Mouse (Mus musculus) R1 (cell line): ENCODE measurements around the gene Htatip2.
A peak's percentile ranks its signal among the peaks of the same experiment; 100 is the strongest.

Experiments
- DNase-seq: peaks from one replicate; pipeline ENCODE4 v3.0.0-alpha.2; 2018; ENCODE audit warnings: low read depth, low spot score

Htatip2 gene

DNA sequence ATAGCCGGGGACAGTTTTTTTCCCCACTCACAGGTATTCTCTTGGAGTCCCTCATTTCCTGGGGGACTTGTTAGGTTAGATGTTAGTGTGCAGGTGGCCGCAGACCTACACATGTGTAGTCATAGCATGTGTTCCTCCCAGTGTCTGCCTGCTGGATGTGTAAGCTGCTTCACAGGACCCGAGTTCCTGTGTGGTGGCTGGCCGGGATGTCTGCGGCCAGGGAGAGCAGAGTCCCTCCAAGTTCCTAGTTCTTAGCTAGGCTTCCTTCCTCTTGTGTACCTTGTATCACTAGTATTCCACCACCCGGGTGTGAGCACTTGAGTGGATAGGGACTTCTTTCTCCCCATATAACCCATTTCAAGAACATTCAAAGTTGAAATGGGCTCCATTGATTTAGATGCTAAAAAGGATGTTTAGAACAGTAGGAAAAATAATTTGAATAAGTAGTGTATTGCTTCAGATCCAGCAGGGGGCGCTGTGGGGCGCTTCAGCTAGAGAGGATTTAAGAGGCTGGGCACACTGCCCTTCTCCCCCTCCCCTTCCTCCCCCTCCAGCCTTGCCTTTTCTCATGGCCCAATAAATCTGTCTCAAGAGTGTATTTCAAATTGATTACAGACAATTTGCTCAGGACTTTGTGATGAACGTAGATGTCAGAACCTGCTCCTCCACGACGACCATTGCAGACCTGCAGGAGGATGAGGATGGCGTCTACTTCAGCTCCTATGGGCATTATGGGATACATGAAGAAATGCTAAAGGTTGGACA, 27.9 kb downstream of the Htatip2 start:
- peak; percentile 79 for DNase-seq

DNA sequence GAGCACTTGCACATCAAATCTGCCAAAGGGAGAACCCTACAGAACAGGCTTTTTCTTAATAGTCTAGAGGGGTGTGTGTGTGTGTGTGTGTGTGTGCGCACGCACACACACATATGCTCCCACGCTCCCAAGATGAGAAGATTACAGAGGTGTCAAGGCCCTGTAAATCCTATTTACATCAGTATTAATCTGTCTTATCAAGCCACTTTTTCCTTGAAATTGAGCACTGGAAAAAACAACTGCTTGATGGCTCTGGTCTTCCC, 28.4 kb downstream of the Htatip2 start:
- no peak for DNase-seq

DNA sequence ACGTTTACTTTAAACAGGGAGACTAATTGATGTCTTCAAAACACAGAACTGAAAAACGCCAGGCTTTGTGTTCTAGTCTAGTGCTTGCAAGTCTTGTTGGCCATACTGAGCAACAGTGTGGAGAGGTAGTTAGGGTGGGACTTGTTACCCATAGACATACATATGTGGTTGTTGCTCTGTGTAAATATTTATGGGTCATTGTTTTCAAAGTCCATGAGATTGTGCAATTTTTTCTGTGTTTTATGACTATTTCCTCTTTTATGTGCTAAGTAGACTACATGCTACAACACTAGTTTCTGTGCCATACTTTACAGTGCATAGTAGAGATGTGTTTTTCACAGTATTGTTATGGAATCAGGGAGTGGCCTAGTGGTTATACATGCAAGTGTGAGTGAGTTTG, 35.4 kb downstream of the Htatip2 start:
- DNase-seq: no peak

DNA sequence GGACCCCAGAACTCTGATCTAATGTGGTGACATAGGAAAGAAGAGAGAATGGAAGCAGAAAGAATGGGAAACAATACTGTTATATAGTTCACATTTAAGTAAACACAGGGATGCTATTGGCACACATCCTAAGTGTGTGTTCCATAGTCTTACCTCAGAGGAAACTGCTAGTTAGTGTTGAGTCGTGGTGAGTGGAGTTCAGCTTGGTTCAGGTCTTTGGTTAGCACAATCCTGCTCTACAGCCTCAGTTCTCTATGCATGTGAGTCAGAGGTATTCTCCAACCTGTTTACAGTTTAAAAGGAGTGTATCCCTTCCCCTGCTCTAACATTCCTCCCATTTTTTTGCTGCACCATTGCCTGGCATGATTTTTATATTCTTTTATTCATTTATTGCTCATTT, 38.3 kb downstream of the Htatip2 start:
- no peak for DNase-seq

DNA sequence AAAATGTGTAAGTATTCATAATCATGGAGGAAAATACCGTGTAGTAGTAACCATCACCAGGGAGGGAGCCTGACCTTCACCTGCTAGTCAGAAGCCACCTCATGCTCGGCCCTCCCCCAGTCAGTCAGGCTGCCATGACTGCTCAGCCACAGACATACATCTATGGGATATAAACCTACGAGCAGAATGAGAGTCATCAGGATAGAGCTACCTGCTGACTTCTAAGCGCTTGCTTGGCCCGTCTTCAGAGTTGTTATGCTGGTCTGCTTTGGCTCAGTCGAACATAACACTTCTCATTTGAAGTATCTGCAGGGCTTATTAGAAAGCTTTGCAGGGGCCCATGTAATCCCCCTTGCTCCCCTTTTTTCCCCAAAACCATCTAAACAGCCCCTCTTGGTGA, 44.6 kb downstream of the Htatip2 start:
- no peak for DNase-seq

DNA sequence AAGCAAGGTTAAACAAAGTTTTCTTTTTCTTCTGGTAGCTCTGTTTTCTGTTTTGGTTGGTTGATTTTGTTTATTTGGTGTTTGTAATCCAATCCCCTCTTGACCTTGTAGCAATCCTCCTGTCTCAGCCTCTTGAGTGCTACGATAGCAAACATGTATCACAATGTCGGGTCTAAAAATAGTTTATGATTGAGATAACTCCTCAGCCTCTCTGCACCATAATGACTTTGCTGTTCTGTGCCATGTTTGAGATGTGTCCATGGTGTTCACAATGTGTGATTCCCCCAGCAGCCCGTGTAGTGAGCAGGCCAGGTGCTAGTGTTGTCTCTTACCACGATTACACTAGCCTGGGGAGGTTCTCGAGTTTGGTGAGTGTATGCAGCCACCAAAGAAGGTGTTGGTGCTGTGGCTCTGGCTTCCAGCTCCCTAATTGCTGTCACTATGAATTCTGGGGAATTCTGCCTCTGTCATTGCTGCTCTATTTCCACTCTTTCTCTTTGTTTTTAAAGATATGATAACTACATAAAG, 45.8 kb downstream of the Htatip2 start:
- DNase-seq: no peak

DNA sequence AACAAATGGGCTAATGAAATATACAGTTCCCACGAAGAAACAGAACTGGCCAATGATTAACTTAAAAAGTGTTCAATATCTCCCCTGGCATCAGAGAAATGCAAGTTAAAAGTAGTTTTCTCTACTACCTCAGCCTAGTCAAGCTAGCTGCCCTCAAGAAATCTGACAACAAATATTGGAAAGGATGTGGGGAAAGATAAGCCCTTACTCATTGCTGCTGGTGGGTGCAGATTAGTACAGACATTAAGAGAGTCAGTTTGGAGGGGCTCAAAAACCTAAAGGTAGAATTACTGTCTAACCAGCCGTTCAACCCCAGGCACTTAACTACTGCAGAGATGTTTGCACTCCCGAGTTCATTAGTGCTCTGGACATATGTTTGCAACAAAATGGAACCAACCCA, 46.7 kb downstream of the Htatip2 start:
- no peak for DNase-seq

DNA sequence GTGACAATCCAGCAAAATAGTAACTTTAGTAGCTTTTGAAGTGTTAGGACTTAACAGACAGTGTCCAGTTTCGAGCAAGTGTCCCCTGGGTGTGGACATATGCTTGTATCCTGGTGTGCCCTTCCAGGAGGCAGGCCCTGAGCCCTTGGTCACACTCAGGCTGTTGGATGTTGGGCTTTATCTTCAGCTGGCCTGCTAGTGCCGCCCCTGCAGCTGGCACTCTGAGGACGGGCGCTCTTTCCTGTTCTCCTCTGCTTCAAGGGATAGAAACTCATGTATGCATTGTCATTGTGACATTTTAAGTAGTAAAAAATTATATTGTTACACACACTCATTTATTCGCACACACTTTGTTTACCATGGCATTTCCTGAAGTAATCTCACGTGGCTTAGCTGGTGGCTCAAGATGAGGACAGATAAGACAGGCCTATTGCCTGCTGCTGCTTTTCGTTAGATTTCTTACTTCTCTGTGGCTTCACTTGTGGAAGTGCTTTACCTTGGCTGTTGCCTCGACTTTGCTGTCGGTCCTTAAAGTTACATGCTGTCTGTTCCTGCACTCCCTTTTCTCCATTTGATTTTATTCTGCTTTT, 48.3 kb downstream of the Htatip2 start:
- no peak for DNase-seq

DNA sequence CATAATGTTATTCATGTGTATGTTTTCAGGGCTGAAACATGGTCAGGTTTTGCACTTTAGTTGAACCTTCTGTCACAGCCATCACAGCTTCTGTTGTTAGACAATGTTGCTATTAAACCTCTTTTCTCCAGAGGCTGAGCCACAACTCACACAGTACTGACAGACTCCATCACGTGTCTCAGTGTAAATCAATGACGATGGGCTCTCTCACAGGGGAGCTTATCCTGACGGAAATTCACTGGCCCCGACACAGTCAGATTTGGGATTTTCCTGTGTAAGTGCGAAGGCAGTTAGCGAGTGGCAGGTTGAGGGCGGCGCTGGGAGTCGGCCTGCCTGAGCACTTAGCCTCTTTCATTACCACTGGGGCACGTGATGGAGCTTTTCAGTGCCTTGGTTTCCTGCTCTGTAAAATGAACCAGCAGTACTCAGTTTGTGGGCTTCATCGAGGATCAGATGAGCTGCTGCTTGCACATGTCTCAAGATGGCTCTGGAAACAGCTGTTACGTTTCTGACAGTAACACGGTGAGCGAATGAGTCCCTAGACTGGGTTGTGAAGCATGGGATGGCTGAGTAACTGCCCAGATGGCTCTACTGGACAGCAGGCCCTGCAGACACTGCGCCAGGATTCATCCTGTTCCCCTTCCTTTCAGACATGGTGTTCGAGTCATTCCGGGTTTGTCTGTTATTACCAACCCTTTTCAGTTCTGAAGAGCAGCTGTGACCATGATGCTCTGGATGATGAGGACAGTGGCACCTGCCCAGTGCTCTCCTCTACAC, 49.1 kb downstream of the Htatip2 start:
- DNase-seq: peak; percentile 7

DNA sequence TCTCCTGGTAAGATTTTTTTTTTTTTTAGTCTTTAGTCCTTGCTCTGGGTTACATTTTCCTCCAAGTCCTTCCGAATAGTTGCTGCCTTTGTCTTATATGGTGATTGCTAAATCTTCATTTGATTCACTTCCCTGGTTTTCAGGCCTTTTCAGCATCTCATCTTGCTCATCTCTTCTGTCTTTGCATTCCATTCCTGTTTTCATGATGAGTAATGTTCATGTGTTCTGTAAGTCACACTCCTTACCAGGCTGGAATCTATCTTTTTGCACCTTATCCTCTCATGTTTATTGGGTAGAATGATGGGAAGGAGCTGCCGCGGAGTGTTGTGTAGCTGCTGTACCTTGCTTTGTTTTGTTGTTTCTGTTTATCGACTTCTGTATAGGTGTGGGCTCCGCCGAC, 50.2 kb downstream of the Htatip2 start:
- DNase-seq: no peak

DNA sequence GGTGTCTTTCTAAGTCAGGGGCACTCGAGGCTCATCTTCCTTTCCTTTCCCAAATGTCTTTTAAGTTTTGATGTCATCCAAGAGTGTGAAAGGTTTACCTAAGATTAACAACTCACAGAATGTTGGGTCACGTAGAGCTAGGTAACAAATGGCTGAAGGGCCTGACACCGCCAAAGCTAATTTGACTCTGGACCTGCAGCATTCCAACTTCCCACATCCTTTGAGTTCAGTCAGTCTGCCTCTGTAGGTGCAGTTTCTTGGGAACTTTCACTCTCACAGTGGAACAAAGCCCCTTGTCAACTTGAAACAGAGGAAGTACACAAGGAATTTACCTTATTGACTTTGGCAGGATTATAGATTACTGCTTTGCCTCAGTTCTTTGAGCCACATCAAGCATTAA, 50.6 kb downstream of the Htatip2 start:
- DNase-seq: peak; percentile 20

DNA sequence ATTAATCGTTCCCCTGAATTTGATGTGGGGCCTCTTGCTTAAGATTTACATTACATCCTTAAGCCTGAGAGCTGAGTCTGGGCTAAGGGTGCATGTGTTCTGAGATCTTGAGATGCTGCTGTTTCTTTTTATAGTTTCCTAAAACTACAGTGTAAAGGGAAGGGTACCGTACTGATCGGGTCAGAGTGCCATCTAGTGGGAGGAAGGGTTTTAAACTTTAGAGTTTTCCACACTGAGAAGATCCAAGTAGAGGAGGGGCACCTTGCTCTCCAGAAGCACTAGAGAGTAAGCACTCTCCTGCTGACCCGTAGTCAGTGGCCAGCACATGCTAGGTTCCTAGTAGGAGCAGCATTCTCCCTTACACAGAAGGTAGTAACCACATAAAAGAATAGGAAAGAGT, 52.4 kb downstream of the Htatip2 start:
- DNase-seq: peak; percentile 30

DNA sequence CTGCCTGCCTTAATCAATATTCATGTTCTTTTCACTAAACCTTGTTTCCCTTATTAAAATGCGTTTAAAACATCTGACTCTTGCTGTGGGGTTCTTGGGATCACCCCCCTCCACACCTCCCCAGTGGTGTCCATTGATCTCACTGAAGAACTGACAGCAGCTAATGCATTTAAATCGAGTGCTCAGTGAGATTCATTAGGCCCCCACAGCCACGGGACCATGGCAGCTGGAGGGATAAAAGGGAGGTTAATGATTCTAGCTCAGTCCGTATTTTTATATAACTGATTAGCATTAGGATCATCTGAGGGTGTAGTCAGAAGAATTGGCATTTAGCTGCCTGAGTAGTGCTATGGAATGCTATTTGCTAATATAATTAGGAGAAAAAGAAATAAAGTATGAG, 60.5 kb downstream of the Htatip2 start:
- no peak for DNase-seq

DNA sequence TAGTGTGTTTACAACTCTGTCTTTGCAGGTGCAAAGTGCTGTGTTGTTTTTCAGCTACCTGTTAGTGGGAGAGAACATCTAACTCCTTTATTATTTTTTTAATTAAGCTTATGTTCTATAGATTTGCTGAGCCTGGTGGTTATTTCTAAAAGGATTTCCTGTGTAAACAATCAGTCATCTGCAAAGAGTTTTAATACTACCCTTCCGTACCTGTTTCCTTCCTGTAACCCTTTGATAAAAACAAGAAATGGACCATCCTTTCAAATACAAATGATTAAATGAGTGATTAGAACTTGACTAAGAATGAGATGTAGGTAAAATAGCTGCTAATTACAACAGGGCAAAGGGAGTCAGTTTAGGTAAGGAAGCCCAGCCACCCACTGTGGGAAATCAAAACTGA, 62.5 kb downstream of the Htatip2 start:
- DNase-seq: no peak

DNA sequence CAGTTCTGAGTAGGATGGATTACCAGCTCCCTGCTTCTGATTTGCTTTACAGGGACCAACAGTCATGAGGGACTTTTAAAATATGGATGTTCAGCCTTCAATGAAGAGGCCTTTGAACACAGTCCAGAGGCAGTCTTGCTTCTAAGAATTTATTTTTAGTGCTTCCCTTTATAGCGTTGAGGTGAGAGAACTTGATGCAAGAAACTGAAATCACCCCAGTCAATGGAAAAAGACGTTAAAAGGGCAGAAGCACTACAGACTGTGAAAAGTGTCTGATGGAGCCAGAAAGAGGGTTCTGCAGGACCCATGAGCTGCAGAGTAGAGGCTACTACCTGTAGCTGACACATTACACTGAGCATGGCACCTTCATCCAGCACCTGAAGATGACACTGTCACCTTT, 63.1 kb downstream of the Htatip2 start:
- no peak for DNase-seq
